Mouse (Mus musculus) adrenal gland, postnatal 36 days (tissue): ENCODE measurements around the gene Lrrc25. TPM values are rescaled to one million over a fixed set of nuclear protein-coding genes. Genes with fewer than 3 reads are reported as not detected.

Experiments used
- DNase-seq, 2 experiments: peaks; one replicate each; pipeline ENCODE4 v3.0.0; 2021; ENCODE audit warnings: mixed read lengths in 1 of 2
- total RNA-seq, 2 experiments: library from RNA; stranded (reverse); gene quantifications; 2 replicates each; pipeline ENCODE4 v1.2.3; 2021

Gene Lrrc25
- total RNA-seq, 2 experiments from 2014 or later = 2.1 to 2.6 TPM

GRCm38 (mm10) chr8:70647343-70648163, 31.6 kb downstream of the Lrrc25 start:
- DNase-seq = peak; percentile 43 to 53

DNA sequence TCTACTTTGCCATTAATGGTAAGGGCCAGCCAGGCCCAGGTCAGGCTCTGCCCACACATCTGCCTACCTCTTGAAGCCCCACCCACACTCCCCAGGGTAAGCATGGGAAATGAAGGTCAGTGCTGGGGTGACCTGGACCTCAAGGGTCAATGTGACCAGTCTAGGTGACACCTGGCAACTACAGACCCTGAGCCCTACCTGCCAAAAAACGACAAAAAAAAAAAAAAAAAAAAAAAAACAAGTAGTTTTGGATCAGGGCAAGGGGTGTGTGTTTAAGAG, 32.1 kb downstream of the Lrrc25 start:
- peak in 1 of 2 experiments; percentile 38 for DNase-seq

DNA sequence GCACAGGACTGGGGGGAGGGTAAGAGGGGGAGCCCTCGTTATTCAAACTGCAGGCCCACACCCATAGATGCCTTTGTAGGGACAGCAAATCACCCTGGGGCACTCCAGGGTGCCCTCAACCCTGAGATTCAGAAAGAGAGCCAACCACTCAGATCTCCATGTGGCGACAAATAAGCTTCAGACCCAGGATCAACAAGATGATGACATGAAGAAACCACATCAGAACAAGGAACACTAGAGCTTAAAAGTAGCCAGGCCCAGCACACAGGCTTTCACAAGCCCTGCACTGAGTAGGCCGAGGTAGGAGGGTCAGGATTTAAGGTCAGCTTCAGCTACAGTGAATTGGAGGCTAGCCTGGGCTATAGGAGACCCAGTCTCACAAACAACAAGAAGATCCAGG, 33.0 kb downstream of the Lrrc25 start:
- no peak for DNase-seq

GRCm38 (mm10) chr8:70649324-70649723, 33.4 kb downstream of the Lrrc25 start:
- DNase-seq = peak; percentile 91 to 92

- no peak for DNase-seq
These were observed 34.4 kb downstream of the Lrrc25 start for GRCm38 (mm10) chr8:70650351-70650750.

GRCm38 (mm10) chr8:70653226-70653625, 37.3 kb downstream of the Lrrc25 start:
- peak; percentile 78 to 80 for DNase-seq

- no peak for DNase-seq
These were observed 38.2 kb downstream of the Lrrc25 start for GRCm38 (mm10) chr8:70654121-70654520.

DNA sequence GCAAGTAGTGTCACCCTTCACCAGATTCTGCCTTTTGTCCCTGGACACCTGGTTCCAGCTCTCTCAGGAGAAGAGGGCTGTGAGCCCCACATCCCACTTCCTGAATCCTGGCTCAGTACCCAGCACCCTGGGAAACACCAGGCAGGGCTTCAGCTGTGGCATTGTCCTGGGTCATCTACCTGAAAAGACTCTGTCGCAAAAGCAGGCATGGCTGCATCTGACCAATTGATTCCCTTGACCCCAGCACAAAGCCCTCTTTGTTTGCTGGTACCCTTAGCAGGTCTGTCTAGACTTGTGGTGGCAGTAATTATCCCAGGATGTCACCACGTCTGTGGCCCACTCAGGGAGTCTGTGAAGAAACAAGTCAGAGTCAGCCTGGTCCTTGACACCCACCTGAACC, 39.5 kb downstream of the Lrrc25 start:
- DNase-seq = no peak

DNA sequence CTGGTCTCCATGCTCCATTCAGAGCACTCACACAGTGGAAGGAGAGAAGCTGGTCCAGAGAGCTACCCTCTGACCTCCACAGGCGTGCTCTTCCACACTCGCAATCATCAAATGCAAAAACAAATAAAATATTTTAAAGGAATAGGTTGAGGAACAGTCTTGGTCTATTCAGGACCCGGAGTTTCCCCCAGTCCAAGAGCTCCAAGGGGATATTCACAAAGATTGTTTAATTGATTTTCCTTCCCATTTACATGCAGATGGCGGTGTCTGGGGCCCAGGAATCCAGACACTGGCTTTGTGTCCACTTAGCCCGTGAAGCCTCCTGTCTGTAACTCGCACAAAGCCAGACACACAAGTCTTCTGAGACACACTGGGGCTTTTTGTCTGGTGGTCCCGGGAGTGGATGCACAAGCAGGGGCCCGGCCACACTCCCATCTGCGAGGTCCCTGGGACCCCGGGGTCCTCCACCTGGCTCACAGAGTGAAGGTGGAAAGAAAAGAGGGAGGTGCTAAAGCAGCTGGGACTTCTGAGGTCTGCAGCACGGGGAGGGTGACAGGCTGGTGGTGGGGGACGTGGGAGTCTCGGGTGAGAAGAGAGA, 40.3 kb downstream of the Lrrc25 start:
- DNase-seq = no peak

DNA sequence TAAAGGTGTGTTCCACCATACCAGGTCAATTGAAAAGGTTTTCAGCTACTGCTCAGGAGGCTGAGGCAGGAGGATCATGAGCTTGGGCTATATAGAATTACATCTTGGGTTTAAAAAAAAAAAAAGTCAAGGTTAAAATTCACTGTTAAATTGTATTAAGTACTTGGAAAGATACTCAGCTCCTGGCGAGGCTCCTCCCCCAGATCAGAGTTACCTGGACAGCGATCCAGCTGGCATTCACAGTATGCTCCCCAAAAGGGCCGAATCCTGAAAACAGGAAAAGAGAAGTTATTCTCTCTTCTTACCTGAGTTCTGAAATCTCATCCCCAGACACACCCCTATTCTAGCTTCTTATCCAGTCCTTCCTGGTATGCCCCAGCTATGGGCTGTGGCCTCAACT, 41.3 kb downstream of the Lrrc25 start:
- no peak for DNase-seq

- peak; percentile 77 to 86 for DNase-seq
These were observed 41.8 kb downstream of the Lrrc25 start for GRCm38 (mm10) chr8:70657739-70658138.

DNA sequence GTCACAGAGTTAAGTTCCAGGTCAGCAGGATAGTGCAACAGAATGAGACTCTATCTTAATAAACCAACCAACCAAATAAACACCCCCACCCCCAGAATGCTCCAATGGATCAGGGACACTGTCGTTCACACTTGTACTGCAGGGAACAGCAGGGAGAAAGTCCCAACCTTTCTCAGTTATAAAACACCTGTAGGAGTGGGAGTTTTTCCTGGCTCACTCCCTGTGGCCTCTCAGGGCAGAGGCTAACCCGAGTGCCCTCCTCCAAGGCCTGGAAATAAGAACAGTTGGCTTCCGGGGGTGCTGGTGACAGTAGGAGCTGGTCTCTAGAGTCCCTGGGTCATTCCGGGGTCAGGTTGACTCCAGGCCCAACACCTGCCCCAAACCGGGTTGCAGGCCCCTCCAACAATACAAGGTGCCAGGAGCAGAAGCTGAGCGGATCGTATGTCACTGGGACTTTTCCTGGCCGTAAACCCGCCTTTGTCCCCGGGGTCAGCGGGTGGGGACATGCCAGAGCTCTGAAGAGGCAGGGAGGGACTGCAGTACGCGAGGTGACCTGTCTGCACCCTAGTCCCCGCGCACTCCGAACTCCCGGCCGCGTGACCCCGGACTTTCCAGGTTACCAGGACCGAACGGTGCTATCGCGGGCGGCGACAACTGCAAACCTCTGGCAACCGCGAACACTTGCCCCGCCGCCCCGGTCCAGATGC, 43.1 kb downstream of the Lrrc25 start:
- DNase-seq = no peak

DNA sequence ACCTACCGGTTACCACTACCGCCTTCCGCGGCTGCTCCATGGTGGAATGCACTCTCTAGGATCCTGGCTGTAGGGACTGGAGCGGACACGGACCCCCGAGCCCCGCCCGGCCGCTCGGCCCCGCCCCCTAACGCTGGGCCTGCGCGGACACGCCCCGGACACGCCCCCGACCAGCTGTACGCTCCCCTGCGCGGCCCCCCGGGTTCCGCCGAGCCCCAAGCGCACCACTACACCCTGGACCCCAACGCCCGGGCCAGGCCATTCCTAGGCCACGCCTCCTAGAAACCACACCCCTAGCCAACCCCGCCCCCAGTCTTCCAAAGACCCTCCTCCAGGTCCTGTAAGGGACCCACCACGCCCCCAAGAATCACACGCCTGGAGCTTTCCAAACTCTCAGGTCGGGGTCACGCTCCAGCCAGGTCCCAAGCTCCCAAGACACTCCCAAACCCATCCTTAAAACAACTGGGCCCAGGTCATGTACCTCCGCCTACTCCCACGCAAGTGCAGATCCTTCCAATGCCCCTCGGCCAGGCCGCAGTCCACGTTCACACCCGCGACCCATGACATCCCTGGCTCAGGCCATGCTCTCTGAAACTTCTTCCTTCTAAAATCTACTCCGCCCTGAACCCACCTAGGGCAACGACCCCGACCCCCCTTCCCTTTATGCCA, 43.8 kb downstream of the Lrrc25 start:
- DNase-seq = peak; percentile 94 to 97

- peak in 1 of 2 experiments; percentile 51 for DNase-seq
These were observed 44.3 kb downstream of the Lrrc25 start, which contains the start of gene Pgpep1 for GRCm38 (mm10) chr8:70660273-70660725. Pgpep1 (minus strand) TSS chr8:70660388.

DNA sequence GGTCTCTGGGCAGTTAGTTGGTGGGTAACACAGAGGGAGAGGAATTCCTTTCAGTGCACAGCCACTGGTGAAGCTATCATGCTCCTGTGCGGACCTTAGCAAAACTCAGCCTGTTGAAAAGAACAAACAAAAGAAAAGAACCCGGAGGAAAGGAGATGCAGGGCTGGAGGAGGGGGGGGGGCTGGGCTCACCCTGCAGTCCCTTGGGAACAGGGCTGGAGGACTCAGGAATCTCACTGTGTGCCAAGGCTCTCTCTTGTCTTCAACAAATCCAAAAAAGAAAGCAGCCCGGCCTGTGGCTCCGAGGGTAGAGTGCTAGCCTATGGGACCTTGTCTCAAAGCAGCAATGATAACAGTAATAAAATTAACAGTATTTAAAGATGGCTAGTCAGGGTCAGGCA, 47.7 kb downstream of the Lrrc25 start:
- no peak for DNase-seq

- DNase-seq = no peak
These were observed 48.7 kb downstream of the Lrrc25 start for GRCm38 (mm10) chr8:70664631-70665030.

GRCm38 (mm10) chr8:70665599-70665998, 49.6 kb downstream of the Lrrc25 start:
- no peak for DNase-seq

- DNase-seq = no peak
These were observed 51.1 kb downstream of the Lrrc25 start for GRCm38 (mm10) chr8:70667071-70667470.
